Mouse (Mus musculus) heart, embryonic 15.5 days (tissue): ENCODE data around the gene Ubac2. TPM values are rescaled to one million over a fixed set of nuclear protein-coding genes. Genes with fewer than 3 reads are reported as not detected.

Experiments
- ATAC-seq: fragments of 200-750 bp; cut with Nextera tagmentation; replicated peaks from 2 replicates; pipeline ENCODE4 v1.8.0; 2017; ENCODE audit warnings: low read depth, moderate TSS enrichment; ENCODE audit not compliant: insufficient number of reproducible peaks, insufficient read depth, low FRiP score
- H3K27ac ChIP-seq: fragments of 300-500 bp; sonication (generic); 2 replicates; pipeline ENCODE4 v1.5.1; 2015; ENCODE audit warnings: mild to moderate bottlenecking, inconsistent platforms
- H3K27me3 ChIP-seq: fragments of 300-500 bp; sonication (generic); 2 replicates; pipeline ENCODE4 v1.6.1; 2015; ENCODE audit warnings: inconsistent platforms
- H3K36me3 ChIP-seq: fragments of 300-500 bp; sonication (generic); 2 replicates; pipeline ENCODE4 v1.6.1; 2015; ENCODE audit warnings: mild to moderate bottlenecking, inconsistent platforms
- H3K4me1 ChIP-seq: fragments of 300-500 bp; sonication (generic); replicated peaks from 2 replicates; pipeline ENCODE4 v1.6.1; 2015; ENCODE audit warnings: inconsistent platforms
- H3K4me2 ChIP-seq: fragments of 300-500 bp; sonication (generic); 2 replicates; pipeline ENCODE4 v1.6.1; 2015; ENCODE audit warnings: inconsistent platforms, mild to moderate bottlenecking, moderate library complexity
- H3K4me3 ChIP-seq: fragments of 300-500 bp; sonication (generic); 2 replicates; pipeline ENCODE4 v1.5.1; 2015; ENCODE audit warnings: mild to moderate bottlenecking, inconsistent platforms
- H3K9ac ChIP-seq: fragments of 300-500 bp; sonication (generic); 2 replicates; pipeline ENCODE4 v1.6.1; 2015; ENCODE audit warnings: mild to moderate bottlenecking, inconsistent platforms
- H3K9me3 ChIP-seq: fragments of 300-500 bp; sonication (generic); replicated peaks from 2 replicates; pipeline ENCODE4 v1.6.1; 2016; ENCODE audit warnings: inconsistent platforms
- whole genome bisulfite sequencing: fragments of 180-500 bp; shearing (Covaris S2); methylation state at CpG from one replicate; pipeline ENCODE4 v1.1.7; 2015; ENCODE audit warnings: mixed read lengths; 5-methylcytosine and 5-hydroxymethylcytosine counted together
- polyA plus RNA-seq: library from polyadenylated mRNA; unstranded; fragments of >200 nt; fragmentation: Nextera tagmentation; extraction: Ambion mirVana; gene quantifications from 2 replicates; pipeline ENCODE4 v1.2.1, GENCODE M21; 2015

The Ubac2 gene
- polyA plus RNA-seq, 1 experiment from 2014 or later, result 42.4 TPM

DNA sequence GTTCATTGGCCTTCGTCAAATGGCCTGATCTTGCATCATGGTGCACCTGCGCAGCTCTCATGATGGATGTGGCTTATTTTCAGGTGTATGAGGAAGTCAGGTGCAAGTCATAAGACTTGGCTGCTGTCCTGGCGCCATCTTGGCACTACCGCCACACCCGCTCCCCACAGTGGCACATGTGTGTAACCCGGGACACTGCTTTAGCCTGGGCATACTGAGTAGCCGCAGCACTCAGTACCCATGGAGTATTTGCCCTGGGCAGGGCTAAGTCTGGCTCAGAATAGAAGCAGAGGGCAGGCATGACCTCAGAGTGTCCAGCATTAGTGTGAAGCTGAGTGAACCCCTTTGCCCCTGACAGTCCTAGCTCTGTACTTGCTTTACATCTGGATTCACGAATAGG lies 49.0 kb downstream of the Ubac2 start:
- Histone ChIP-seq H3K27me3 (no peaks in the 10 kb centered on the region), H3K4me3 (no peak overlapping the region), H3K9ac (no peak overlapping the region), H3K9me3 (no peaks in the 10 kb centered on the region), H3K4me1 (peaks cover 24% of the 10 kb centered on the region), H3K4me2 (no peak overlapping the region), H3K27ac (no peak overlapping the region), H3K36me3 (no peaks in the 10 kb centered on the region)
- ATAC-seq, result no peak
- WGBS, result 92% methylated on average over 8 of the region's 8 CpGs

DNA sequence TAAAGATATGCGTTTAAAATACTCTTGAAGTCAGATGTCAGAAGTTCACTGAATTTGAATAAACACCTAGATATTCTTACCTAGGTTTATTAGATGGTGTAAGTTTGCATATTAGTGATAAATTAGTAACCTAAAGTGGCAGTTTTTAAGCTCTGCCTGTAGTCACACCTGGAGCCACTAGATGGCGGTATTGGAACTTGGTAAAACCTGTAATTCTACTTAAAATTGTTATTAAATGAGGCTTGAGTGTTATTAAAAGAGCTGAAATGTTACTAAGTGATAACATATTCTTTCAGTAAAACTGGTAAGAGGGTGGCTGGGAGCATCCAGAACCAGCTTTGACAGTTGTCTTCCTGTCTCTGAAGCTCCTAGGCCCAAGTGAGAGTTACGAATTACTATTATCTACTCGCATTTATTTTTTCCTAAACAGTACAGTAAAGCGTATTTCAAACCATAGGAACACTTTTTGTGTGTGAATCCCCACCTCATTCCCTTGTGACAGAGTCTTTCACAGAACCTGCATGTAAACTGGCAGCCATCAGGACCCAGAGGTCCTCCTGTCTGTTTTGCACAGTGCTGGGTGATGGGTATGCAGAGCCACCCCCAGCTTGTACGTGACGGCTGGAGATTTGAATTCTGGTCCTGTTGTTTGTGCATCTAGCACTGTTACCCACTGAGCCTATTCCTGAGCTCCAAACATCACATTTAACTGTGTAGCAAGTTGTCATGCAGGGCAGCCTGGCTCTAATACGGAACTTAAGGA lies 50.1 kb downstream of the Ubac2 start:
- Histone ChIP-seq H3K27ac (peak overlapping the region; percentile 55), H3K4me3 (no peak overlapping the region), H3K9ac (no peak overlapping the region), H3K4me1 (peaks cover 25% of the 10 kb centered on the region), H3K9me3 (no peaks in the 10 kb centered on the region), H3K4me2 (no peak overlapping the region), H3K36me3 (no peaks in the 10 kb centered on the region), H3K27me3 (no peaks in the 10 kb centered on the region)
- ATAC-seq, result no peak
- WGBS, result 54% methylated on average over 8 of the region's 8 CpGs

DNA sequence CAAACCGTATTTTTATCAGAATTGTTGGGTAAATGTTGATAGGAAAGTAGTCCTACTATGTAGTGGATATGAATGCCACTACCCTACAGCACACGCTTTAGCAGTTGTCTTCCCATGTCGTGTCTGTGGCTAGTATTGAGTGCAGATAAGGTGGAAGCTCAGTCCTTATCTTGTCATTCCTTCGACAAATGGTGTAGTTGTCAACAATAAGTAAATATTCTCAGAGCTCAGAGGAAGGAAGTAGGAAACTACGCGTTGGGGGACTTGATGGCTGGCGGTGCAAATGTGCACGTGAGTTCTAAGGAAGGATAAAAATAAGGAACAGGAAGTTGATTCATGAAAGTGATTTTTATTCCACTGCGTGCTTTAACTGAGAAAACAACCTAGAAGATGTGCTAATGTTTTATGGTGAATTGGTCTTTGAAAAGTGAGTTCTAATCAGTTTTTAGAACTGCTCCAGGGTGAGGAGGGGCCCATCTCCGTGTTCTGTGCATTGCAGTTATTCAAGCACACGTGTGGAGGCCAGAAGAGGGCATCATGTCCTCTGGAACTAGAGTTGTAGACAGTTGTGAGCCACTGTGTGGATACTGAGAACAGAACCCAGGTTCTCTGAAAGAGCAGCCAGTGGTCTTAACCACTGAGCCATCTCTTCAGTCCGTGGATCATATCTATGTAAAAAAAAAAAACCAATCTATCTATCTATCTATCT lies 51.0 kb downstream of the Ubac2 start:
- Histone ChIP-seq H3K9ac (no peak overlapping the region), H3K27me3 (no peaks in the 10 kb centered on the region), H3K4me3 (no peak overlapping the region), H3K4me2 (no peak overlapping the region), H3K36me3 (no peaks in the 10 kb centered on the region), H3K9me3 (no peaks in the 10 kb centered on the region), H3K4me1 (peaks cover 26% of the 10 kb centered on the region), H3K27ac (peak overlapping the region; percentile 55)
- ATAC-seq, result no peak
- 59% methylated on average over 12 of the region's 12 CpGs for WGBS

DNA sequence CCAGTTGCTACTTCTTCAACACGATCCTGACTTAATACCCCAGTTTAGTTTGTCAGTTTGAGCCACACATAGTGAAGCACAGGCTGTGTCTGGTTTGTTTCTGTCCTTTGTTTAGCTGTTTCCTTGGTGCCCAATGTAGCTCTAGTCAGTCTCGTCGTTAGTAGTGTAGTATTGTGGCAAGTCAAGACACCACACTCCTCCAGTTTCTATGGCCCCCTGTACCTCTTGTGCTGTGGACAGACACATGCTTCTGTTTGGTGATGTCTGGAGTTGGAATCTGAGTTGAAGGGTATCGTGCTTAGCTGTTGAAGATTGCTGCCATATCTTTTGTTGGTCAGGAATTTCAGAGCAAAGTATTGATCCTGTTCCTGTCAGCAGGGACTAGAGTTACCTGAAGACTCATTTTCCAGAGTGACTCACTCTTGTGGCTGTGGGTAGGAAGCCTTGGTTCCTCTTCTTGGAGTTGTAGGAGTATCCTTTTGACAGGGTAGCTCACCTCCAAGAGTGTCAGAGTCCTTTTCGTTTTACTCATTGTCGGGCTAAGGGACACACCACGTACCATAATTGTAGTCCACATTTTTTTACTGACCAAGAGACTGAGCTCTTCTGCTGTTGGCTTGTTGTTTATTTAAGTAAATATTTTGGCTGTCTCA lies 52.4 kb downstream of the Ubac2 start:
- H3K36me3 ChIP-seq, result no peaks in the 10 kb centered on the region
- H3K27me3 ChIP-seq, result no peaks in the 10 kb centered on the region
- no peaks in the 10 kb centered on the region for H3K9me3 ChIP-seq
- WGBS, result 60% methylated on average over 7 of the region's 7 CpGs
- no peak overlapping the region for H3K27ac ChIP-seq
- peaks cover 21% of the 10 kb centered on the region for H3K4me1 ChIP-seq
- H3K4me3 ChIP-seq, result no peak overlapping the region
- H3K9ac ChIP-seq, result no peak overlapping the region
- no peak overlapping the region for H3K4me2 ChIP-seq
- ATAC-seq, result no peak

DNA sequence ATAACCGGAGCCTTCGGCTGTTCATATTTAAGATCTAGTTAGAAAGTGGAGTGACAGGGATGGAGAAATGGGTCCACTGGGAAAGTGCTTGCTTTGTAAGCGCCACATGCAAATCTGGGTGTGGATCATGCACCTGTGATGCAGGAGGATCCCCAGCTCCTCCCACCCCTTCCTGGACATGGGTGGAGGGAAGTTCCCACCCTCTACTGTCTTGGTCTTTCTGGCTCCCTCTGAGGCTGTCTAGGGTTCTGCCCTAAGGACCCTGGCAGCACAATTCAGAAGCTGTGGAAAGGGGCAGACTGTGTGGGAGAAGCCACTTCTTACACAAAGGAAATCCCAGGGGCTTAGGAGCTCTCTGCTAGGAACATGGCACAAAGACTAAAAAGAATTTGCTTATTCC lies 53.2 kb downstream of the Ubac2 start:
- peaks cover 21% of the 10 kb centered on the region for H3K4me1 ChIP-seq
- no peaks in the 10 kb centered on the region for H3K9me3 ChIP-seq
- WGBS, result 84% methylated on average over 3 of the region's 3 CpGs
- no peak overlapping the region for H3K9ac ChIP-seq
- H3K4me3 ChIP-seq, result no peak overlapping the region
- no peak overlapping the region for H3K27ac ChIP-seq
- H3K36me3 ChIP-seq, result no peaks in the 10 kb centered on the region
- H3K27me3 ChIP-seq, result no peaks in the 10 kb centered on the region
- no peak overlapping the region for H3K4me2 ChIP-seq
- ATAC-seq, result no peak

DNA sequence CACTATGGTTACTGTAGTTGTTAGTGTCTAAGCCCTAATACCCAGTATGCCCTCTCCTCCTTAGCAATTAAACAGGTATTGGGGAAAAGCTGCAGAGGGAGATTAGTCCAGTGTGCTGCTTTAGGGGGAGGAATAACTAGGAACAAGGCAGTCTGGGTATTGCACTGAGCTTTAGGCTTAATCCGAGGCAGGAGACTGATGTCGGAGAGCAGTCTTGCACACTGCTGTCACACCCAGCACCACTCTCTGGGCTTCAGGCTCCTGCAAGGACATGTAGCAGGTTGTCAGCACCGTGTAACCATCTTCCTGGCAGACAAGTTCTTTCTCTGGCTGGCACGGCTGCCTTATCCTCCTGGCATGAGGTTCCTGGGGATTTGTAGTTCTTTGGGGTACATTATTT lies 53.8 kb downstream of the Ubac2 start:
- Histone ChIP-seq H3K4me1 (peaks cover 21% of the 10 kb centered on the region), H3K4me2 (no peak overlapping the region), H3K27ac (no peak overlapping the region), H3K4me3 (no peak overlapping the region), H3K9ac (no peak overlapping the region), H3K9me3 (no peaks in the 10 kb centered on the region), H3K36me3 (no peaks in the 10 kb centered on the region), H3K27me3 (no peaks in the 10 kb centered on the region)
- no peak for ATAC-seq
- WGBS, result 83% methylated on average over 4 of the region's 4 CpGs

DNA sequence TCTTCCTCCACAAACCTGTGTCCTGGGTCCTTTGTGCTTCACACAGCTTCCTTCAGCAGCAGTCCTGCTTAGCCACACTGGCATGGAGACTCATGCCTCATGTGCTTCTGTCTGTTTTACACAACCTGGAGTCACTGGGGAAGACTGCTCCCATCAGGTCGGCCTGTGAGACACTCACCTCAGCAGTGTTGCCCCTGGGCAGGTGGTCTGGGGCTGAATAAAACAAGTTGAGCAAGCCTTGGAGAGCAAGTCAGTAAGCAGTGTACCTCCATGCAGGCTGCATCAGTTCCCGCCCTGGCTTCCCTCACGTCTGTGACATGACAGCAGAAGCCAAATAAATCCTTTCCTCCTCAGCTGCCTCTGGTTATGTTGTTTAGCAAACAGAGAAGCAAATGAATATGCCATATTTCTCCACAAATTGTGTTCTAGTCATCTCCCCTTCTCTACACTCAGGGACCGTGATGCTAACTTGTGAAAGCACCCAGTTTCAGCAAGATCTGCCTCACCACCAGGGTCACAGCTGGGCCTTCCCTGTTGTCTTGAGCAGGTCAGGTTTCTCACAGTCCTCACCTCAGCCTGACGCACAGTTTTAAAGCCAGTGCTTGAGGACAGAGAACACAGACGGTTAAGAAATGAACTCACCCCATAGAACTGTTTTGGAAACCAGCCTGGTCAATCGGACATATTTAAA lies 55.6 kb downstream of the Ubac2 start:
- ATAC-seq, result no peak
- peaks cover 28% of the 10 kb centered on the region for H3K4me1 ChIP-seq
- no peaks in the 10 kb centered on the region for H3K9me3 ChIP-seq
- H3K27ac ChIP-seq, result no peak overlapping the region
- 86% methylated on average over 7 of the region's 7 CpGs for WGBS
- no peak overlapping the region for H3K4me2 ChIP-seq
- no peak overlapping the region for H3K4me3 ChIP-seq
- no peaks in the 10 kb centered on the region for H3K27me3 ChIP-seq
- no peak overlapping the region for H3K9ac ChIP-seq
- no peaks in the 10 kb centered on the region for H3K36me3 ChIP-seq

DNA sequence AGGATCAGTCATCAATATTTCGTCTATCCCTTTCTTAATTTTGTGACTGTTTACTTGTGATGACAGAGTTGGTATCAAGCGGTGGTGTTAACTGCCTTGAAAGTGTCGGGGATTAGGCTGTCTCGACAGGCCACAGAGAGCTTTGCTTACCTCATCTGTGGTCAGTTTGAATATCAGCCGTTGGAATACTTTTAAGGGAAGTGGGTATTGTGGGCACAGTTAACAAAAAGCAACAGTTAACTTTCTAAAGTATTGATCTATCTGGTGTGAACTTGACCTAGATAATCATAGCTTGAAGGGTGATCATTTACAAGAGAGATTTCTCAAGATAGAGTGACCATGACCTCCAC lies 56.2 kb downstream of the Ubac2 start:
- Histone ChIP-seq H3K4me1 (peaks cover 26% of the 10 kb centered on the region), H3K9ac (no peak overlapping the region), H3K27ac (no peak overlapping the region), H3K4me3 (no peak overlapping the region), H3K36me3 (no peaks in the 10 kb centered on the region), H3K27me3 (no peaks in the 10 kb centered on the region), H3K9me3 (no peaks in the 10 kb centered on the region), H3K4me2 (no peak overlapping the region)
- WGBS, result 74% methylated on average over 5 of the region's 5 CpGs
- ATAC-seq, result no peak

DNA sequence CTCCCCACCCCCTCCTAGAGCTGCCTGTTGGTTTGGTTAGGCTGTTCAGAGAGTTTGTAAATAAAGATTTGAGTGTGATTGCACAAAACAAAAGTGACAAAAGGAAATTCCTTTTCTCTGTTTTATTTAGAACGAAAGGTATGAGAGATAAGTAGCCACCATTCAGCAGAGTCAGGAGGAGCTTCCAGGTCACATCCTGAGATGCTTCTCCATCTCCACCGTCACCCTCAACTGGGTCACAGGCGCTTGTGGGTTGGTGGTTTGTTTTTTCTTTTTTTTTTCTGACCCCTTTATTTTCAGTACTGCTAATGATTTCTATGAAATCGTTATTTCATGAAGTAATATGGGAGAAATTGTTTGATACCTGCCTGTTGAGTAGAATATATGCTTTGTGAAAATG lies 57.9 kb downstream of the Ubac2 start:
- H3K27me3 ChIP-seq, result no peaks in the 10 kb centered on the region
- H3K36me3 ChIP-seq, result no peaks in the 10 kb centered on the region
- peaks cover 24% of the 10 kb centered on the region for H3K4me1 ChIP-seq
- WGBS, result 93% methylated on average over 4 of the region's 4 CpGs
- H3K4me2 ChIP-seq, result no peak overlapping the region
- no peak for ATAC-seq
- H3K4me3 ChIP-seq, result no peak overlapping the region
- no peak overlapping the region for H3K9ac ChIP-seq
- no peak overlapping the region for H3K27ac ChIP-seq
- H3K9me3 ChIP-seq, result no peaks in the 10 kb centered on the region

DNA sequence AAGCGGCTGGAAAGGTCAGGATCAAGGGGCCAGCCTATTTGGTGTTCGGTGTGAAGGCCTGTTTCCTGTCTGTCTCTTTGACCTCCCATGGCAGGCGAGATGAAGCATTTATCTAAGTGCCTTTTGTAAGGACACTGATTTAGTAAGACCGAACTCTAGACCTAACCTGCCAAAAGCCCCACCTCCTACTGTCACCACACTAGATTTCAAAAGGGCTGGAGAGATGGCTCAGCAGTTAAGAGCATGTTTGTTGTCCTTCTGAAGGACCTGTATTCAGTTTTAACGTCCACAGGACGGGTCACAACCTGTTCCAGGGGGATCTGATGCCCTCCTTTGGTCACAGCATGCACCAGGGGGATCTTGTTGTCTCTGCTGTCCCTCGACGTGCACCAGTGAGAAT lies 58.4 kb downstream of the Ubac2 start:
- Histone ChIP-seq H3K4me3 (no peak overlapping the region), H3K9me3 (no peaks in the 10 kb centered on the region), H3K4me2 (no peak overlapping the region), H3K9ac (no peak overlapping the region), H3K36me3 (no peaks in the 10 kb centered on the region), H3K4me1 (peaks cover 21% of the 10 kb centered on the region), H3K27ac (no peak overlapping the region), H3K27me3 (no peaks in the 10 kb centered on the region)
- no peak for ATAC-seq
- 72% methylated on average over 8 of the region's 8 CpGs for WGBS

DNA sequence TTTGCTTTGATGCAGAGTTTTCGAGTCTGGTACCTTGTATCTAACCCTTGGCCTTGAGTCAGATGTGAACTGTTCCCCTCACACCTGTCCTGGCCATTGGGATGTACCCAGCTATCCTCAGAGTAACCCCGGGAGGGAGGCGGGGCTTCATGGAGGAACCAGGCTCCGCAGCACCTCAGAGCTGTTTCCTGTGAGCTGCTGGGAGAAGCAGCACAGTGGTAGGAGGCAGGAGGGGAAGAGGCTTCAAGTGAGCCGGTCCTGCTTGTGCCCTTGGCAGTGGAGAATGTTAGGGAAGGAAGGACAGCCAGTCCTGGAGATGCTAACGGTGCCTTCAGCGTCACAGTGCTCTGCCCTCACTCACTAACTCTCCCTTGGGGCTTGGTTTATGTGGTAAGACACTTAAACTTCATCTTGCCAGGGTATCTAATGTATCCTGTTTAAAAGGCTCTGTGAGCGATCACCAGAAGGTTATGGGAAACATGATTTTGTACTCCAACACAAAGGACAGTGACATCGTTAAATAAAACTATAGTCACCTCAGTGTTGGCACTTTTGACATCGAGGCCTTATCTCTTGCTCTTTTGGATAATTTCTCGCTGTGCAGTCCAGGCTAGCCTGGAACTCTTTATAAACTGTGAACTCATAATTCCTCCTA lies 59.3 kb downstream of the Ubac2 start:
- Histone ChIP-seq H3K4me3 (no peak overlapping the region), H3K27me3 (no peaks in the 10 kb centered on the region), H3K9me3 (no peaks in the 10 kb centered on the region), H3K27ac (0 out of 2 replicates have a peak overlapping the region, but pooled peaks have one; percentile 11), H3K4me1 (peaks cover 21% of the 10 kb centered on the region), H3K36me3 (no peaks in the 10 kb centered on the region), H3K9ac (no peak overlapping the region), H3K4me2 (no peak overlapping the region)
- no peak for ATAC-seq
- WGBS, result 65% methylated on average over 11 of the region's 11 CpGs
